Mouse (Mus musculus): Measurements from ENCODE around the gene Scpep1. TPM values are rescaled to one million over a fixed set of nuclear protein-coding genes. Genes with fewer than 3 reads are reported as not detected.

The Scpep1 gene
- polyA plus RNA-seq, 1 experiment from 2014 or later, result 75.9 TPM

GRCm38 (mm10) chr11:88948896-88949295, 6.4 kb downstream of the Scpep1 start:
- H3K36me3 ChIP-seq (ENCODE audit: control insufficient read depth, insufficient read depth, low read length), result peaks cover 6% of the 10 kb centered on the region
- no peak overlapping the region for H3K27ac ChIP-seq (replicated peaks; ENCODE audit: low read depth, low read length)
- 76% methylated on average over 8 of the region's 8 CpGs for WGBS
- no peaks in the 10 kb centered on the region for H3K4me1 ChIP-seq (ENCODE audit: control insufficient read depth, insufficient read depth, low read length)
- H3K9ac ChIP-seq (ENCODE audit: low read length), result no peak overlapping the region
- ATAC-seq (ENCODE audit: insufficient number of reproducible peaks, low FRiP score, low TSS enrichment, low read depth), result no peak
- H3K4me2 ChIP-seq (ENCODE audit: low read depth, severe bottlenecking), result no peak overlapping the region
- no peaks in the 10 kb centered on the region for H3K9me3 ChIP-seq (ENCODE audit: control insufficient read depth, low read length)
- no peaks in the 10 kb centered on the region for H3K27me3 ChIP-seq (ENCODE audit: control insufficient read depth, insufficient read depth, low read length)
- no peak overlapping the region for H3K4me3 ChIP-seq (ENCODE audit: low read depth, low read length)
- DNase-seq (ENCODE audit: low spot score), result no peak

DNA sequence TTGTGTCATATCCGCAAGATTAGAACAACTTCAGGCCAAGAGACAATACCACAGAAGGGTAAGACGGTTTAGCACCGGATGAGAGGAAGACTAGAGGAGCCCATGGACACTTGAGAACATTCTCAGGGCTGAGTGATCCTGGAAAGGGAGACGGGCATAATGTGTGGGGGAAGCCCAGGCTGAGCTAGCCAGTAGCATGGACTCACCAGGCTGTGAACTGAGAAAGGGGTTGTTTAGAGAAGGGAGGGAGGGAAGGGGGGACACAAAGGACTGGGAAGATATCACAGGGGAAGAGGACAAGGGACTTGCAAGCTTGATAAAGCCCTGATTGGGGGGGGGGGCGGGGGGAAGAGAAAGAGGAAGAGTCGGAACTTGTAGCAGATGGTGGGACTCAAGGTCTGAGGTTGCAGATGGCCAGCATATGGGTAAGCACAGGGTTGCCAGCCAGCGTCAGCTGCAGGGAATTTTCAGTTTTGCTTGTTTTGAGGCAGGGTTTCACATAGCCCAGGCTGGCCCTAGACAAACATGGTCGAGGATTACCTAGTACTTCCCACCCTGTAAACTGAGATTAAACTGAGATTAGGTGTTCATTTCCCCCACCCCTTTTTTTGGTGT, 9.2 kb downstream of the Scpep1 start:
- Histone ChIP-seq H3K36me3 (ENCODE audit: control insufficient read depth, insufficient read depth, low read length) (peaks cover 7% of the 10 kb centered on the region), H3K27me3 (ENCODE audit: control insufficient read depth, insufficient read depth, low read length) (no peaks in the 10 kb centered on the region), H3K9ac (ENCODE audit: low read length) (no peak overlapping the region), H3K27ac (replicated peaks; ENCODE audit: low read depth, low read length) (no peak overlapping the region), H3K9me3 (ENCODE audit: control insufficient read depth, low read length) (no peaks in the 10 kb centered on the region), H3K4me2 (ENCODE audit: low read depth, severe bottlenecking) (no peak overlapping the region), H3K4me1 (ENCODE audit: control insufficient read depth, insufficient read depth, low read length) (no peaks in the 10 kb centered on the region), H3K4me3 (ENCODE audit: low read depth, low read length) (no peak overlapping the region)
- WGBS, result 77% methylated on average over 8 of the region's 8 CpGs
- DNase-seq (ENCODE audit: low spot score) (no peak), ATAC-seq (ENCODE audit: insufficient number of reproducible peaks, low FRiP score, low TSS enrichment, low read depth) (no peak)

- DNase-seq (ENCODE audit: low spot score), result no peak
- WGBS, result 82% methylated on average over 12 of the region's 12 CpGs
- Histone ChIP-seq H3K27ac (replicated peaks; ENCODE audit: low read depth, low read length) (no peak overlapping the region), H3K36me3 (ENCODE audit: control insufficient read depth, insufficient read depth, low read length) (peaks cover 7% of the 10 kb centered on the region), H3K9me3 (ENCODE audit: control insufficient read depth, low read length) (no peaks in the 10 kb centered on the region), H3K9ac (ENCODE audit: low read length) (no peak overlapping the region), H3K4me2 (ENCODE audit: low read depth, severe bottlenecking) (no peak overlapping the region), H3K4me1 (ENCODE audit: control insufficient read depth, insufficient read depth, low read length) (no peaks in the 10 kb centered on the region), H3K4me3 (ENCODE audit: low read depth, low read length) (no peak overlapping the region), H3K27me3 (ENCODE audit: control insufficient read depth, insufficient read depth, low read length) (no peaks in the 10 kb centered on the region)
- no peak for ATAC-seq (ENCODE audit: insufficient number of reproducible peaks, low FRiP score, low TSS enrichment, low read depth)
Observed at GRCm38 (mm10) chr11:88941489-88941888, 13.8 kb downstream of the Scpep1 start.

DNA sequence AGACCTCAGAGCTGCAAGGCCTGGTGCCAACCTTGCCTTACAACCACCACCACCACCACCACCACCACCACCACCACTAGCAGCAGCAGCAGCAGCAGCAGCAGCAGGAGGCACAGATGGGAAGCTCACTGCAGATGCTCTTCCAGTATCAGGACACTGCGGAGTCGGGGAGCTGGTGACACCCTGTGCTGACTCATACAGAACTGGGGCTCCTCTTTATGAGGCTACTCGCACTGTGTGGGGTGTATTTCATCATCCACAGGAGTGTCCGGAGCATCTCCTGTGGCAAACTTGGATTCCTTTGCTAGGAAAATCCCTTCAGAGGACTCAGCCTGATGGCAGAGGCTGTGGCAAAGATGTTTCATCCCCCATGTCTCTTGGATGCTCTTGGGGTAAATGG, 15.6 kb downstream of the Scpep1 start:
- no peak for ATAC-seq (ENCODE audit: insufficient number of reproducible peaks, low FRiP score, low TSS enrichment, low read depth)
- H3K36me3 ChIP-seq (ENCODE audit: control insufficient read depth, insufficient read depth, low read length), result 0 out of 2 replicates have a peak, but pooled peaks cover 5% of the 10 kb centered on the region

DNA sequence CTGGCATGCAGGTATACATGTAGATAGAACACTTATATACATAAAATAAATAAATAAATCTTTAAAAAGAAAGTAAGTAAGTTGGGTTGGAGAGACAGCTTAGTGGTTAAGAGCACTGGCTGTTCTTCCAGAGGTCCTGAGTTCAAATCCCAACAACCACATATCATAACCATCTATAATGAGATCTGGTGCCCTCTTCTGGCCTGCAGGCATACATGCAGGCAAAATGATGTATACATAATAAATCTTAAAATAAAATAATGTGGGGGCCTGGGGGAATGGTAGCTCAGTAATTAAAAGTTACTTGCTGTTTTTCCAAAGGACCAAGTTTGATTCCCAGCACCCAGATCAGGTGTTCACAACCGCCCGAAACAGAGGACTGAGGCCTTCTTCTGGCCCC, 16.5 kb downstream of the Scpep1 start:
- H3K9me3 ChIP-seq (ENCODE audit: control insufficient read depth, low read length), result no peaks in the 10 kb centered on the region
- H3K9ac ChIP-seq (ENCODE audit: low read length), result no peak overlapping the region
- H3K27ac ChIP-seq (replicated peaks; ENCODE audit: low read depth, low read length), result no peak overlapping the region
- H3K4me3 ChIP-seq (ENCODE audit: low read depth, low read length), result no peak overlapping the region
- H3K36me3 ChIP-seq (ENCODE audit: control insufficient read depth, insufficient read depth, low read length), result 0 out of 2 replicates have a peak, but pooled peaks cover 5% of the 10 kb centered on the region
- H3K4me1 ChIP-seq (ENCODE audit: control insufficient read depth, insufficient read depth, low read length), result no peaks in the 10 kb centered on the region
- ATAC-seq (ENCODE audit: insufficient number of reproducible peaks, low FRiP score, low TSS enrichment, low read depth) (no peak), DNase-seq (ENCODE audit: low spot score) (no peak)
- H3K4me2 ChIP-seq (ENCODE audit: low read depth, severe bottlenecking), result no peak overlapping the region
- 97% methylated on average over 2 of the region's 2 CpGs for WGBS
- H3K27me3 ChIP-seq (ENCODE audit: control insufficient read depth, insufficient read depth, low read length), result no peaks in the 10 kb centered on the region

More for the DNA sequence above, 15.6 kb downstream of the Scpep1 start:
- Histone ChIP-seq H3K4me2 (ENCODE audit: low read depth, severe bottlenecking) (no peak overlapping the region), H3K27me3 (ENCODE audit: control insufficient read depth, insufficient read depth, low read length) (no peaks in the 10 kb centered on the region), H3K4me1 (ENCODE audit: control insufficient read depth, insufficient read depth, low read length) (no peaks in the 10 kb centered on the region), H3K9ac (ENCODE audit: low read length) (no peak overlapping the region), H3K4me3 (ENCODE audit: low read depth, low read length) (no peak overlapping the region), H3K27ac (replicated peaks; ENCODE audit: low read depth, low read length) (no peak overlapping the region), H3K9me3 (ENCODE audit: control insufficient read depth, low read length) (no peaks in the 10 kb centered on the region)
- no peak for DNase-seq (ENCODE audit: low spot score)
- WGBS, result 94% methylated on average over 4 of the region's 4 CpGs

- no peak for ATAC-seq (ENCODE audit: insufficient number of reproducible peaks, low FRiP score, low TSS enrichment, low read depth)
Observed at GRCm38 (mm10) chr11:88937886-88938285, 17.4 kb downstream of the Scpep1 start.

GRCm38 (mm10) chr11:88934089-88935000, 20.9 kb downstream of the Scpep1 start:
- no peak for ATAC-seq (ENCODE audit: insufficient number of reproducible peaks, low FRiP score, low TSS enrichment, low read depth)
- no peak for DNase-seq (ENCODE audit: low spot score)
- no peak overlapping the region for H3K9ac ChIP-seq (ENCODE audit: low read length)
- 94% methylated on average over 19 of the region's 19 CpGs for WGBS
- no peak overlapping the region for H3K27ac ChIP-seq (replicated peaks; ENCODE audit: low read depth, low read length)
- H3K4me1 ChIP-seq (ENCODE audit: control insufficient read depth, insufficient read depth, low read length), result no peaks in the 10 kb centered on the region
- H3K9me3 ChIP-seq (ENCODE audit: control insufficient read depth, low read length), result no peaks in the 10 kb centered on the region
- no peaks in the 10 kb centered on the region for H3K27me3 ChIP-seq (ENCODE audit: control insufficient read depth, insufficient read depth, low read length)
- H3K36me3 ChIP-seq (ENCODE audit: control insufficient read depth, insufficient read depth, low read length), result 0 out of 2 replicates have a peak, but pooled peaks cover 3% of the 10 kb centered on the region
- H3K4me3 ChIP-seq (ENCODE audit: low read depth, low read length), result no peak overlapping the region
- H3K4me2 ChIP-seq (ENCODE audit: low read depth, severe bottlenecking), result no peak overlapping the region

More at GRCm38 (mm10) chr11:88937886-88938285, 17.4 kb downstream of the Scpep1 start:
- Histone ChIP-seq H3K27ac (replicated peaks; ENCODE audit: low read depth, low read length) (no peak overlapping the region), H3K4me2 (ENCODE audit: low read depth, severe bottlenecking) (no peak overlapping the region), H3K4me1 (ENCODE audit: control insufficient read depth, insufficient read depth, low read length) (no peaks in the 10 kb centered on the region), H3K9ac (ENCODE audit: low read length) (no peak overlapping the region), H3K4me3 (ENCODE audit: low read depth, low read length) (no peak overlapping the region), H3K36me3 (ENCODE audit: control insufficient read depth, insufficient read depth, low read length) (0 out of 2 replicates have a peak, but pooled peaks cover 5% of the 10 kb centered on the region), H3K9me3 (ENCODE audit: control insufficient read depth, low read length) (no peaks in the 10 kb centered on the region), H3K27me3 (ENCODE audit: control insufficient read depth, insufficient read depth, low read length) (no peaks in the 10 kb centered on the region)
- no peak for DNase-seq (ENCODE audit: low spot score)
- 80% methylated on average over 2 of the region's 2 CpGs for WGBS

DNA sequence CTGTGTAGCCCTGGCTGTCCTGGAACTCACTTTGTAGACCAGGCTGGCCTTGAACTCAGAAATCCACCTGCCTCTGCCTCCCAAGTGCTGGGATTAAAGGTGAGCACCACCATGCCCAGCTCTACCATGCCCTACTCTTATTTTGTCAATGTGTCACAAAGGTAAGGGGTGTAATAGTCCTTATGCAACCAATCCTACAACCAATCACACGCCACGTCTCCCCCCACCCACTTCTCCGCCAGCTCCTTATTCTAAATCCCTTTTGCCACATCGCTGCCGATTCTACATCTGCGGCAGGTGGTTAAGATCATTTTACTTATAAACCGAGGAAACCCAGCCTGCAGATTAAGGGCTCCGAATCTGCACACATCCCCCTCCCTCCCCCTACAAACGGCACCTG, 22.2 kb downstream of the Scpep1 start:
- 94% methylated on average over 9 of the region's 9 CpGs for WGBS
- ATAC-seq (ENCODE audit: insufficient number of reproducible peaks, low FRiP score, low TSS enrichment, low read depth), result no peak

More for the DNA sequence above, 22.2 kb downstream of the Scpep1 start:
- Histone ChIP-seq H3K36me3 (ENCODE audit: control insufficient read depth, insufficient read depth, low read length) (peaks cover 3% of the 10 kb centered on the region; the same call in 1 of the 2 replicates), H3K4me2 (ENCODE audit: low read depth, severe bottlenecking) (no peak overlapping the region), H3K4me1 (ENCODE audit: control insufficient read depth, insufficient read depth, low read length) (no peaks in the 10 kb centered on the region), H3K9ac (ENCODE audit: low read length) (no peak overlapping the region), H3K27ac (replicated peaks; ENCODE audit: low read depth, low read length) (no peak overlapping the region), H3K27me3 (ENCODE audit: control insufficient read depth, insufficient read depth, low read length) (no peaks in the 10 kb centered on the region), H3K4me3 (ENCODE audit: low read depth, low read length) (no peak overlapping the region), H3K9me3 (ENCODE audit: control insufficient read depth, low read length) (no peaks in the 10 kb centered on the region)
- DNase-seq (ENCODE audit: low spot score), result no peak
